Mouse (Mus musculus): Measurements from ENCODE around the gene Usp18.

Usp18 gene

DNA sequence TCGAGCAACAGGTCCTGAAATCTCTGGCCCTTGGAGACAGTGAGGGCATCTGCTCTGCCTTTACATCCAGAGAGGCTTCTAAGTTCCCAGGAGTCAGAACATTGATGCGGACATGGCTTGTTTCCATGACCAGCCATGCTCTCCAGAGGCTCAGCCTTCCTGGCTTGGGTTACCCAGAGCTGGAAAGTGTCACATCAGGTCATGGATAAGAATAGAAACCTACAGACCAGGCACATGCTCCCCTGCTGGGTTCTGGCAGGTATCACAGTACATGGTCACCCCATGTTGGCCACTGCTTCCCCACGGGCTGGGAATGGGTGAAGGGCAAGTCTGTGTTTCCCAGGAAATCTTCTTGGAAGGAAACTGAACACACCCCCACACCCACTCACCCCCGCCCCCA is 26.3 kb upstream of the Usp18 start:
- CTCF ChIA-PET = no interaction called here
- POLR2A ChIA-PET = no interaction called here

DNA sequence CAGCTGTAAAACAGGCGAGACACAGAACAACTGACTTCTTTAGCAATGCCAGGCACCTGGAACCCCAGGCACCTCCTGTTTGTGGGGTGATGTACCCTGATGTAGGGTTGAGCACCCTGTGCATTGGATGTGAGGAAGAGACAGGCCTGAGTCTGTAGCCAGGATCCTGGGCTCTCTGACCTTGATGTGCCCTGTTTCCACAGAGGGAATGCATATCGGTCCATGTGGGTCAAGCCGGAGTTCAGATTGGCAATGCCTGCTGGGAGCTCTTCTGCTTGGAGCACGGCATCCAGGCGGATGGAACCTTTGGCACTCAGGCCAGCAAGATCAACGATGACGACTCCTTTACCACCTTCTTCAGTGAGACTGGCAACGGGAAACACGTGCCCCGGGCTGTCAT is 25.5 kb upstream of the Usp18 start:
- ChIA-PET POLR2A (interaction anchor here in 1 of 4 experiments (1.3 kb wide), 1 partner anchor 26 kb away, joined by 4 read pairs; no protein-coding TSS in a partner anchor), CTCF (no interaction called here)

DNA sequence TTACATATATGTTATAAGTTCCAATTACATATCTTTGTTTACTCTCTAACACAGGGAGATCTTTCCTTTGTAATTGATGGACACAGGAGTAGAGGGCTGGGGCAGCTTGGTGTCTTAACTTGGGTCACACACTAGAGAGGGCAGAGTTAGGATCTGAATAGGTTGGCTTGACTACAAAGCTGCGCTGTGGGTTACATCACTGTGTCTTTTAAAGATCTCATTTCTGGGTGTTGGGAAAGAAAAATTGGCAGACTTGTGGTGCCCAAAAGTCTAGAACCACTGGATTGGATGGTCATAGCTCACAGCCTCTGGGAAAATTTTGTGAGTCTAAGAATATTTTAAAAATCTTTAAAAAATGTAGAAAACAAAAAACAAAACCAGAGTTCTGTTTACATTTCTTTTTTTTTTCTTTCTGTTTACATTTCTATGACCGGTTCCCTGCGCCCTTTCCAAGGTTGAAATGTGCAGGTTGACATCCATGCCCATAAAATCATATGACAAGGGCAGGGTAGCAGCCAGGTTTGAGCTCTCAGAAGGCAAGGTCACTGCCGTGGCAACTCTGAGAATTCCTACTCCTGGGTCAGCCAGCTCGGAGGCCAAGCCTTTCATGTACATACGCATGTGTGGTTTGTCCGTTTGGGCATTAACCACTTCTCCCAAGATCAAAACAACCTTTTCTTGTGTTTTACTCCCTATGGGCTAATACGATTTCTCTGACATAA is 23.7 kb upstream of the Usp18 start:
- CTCF ChIA-PET = interaction anchor here in 1 of 4 experiments (0.6 kb wide), 1 partner anchor 245 kb away, joined by 9 read pairs; no protein-coding TSS in a partner anchor
- POLR2A ChIA-PET = interaction anchor here in 1 of 4 experiments (0.6 to 1.3 kb wide), 2 partner anchors 11 to 58 kb away, joined by 3 to 5 read pairs; no protein-coding TSS in a partner anchor

DNA sequence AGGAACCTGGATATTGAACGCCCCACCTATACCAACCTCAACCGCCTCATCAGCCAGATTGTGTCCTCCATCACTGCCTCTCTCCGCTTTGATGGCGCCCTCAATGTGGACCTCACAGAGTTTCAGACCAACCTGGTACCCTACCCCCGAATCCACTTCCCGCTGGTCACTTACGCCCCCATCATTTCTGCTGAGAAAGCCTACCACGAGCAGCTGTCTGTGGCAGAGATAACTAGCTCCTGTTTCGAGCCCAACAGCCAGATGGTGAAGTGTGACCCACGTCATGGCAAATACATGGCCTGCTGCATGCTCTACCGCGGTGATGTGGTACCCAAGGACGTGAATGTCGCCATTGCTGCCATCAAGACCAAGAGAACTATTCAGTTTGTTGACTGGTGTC is 22.7 kb upstream of the Usp18 start:
- POLR2A ChIA-PET = interaction anchor here in 1 of 4 experiments (1.3 kb wide), 1 partner anchor 12 kb away, joined by 5 read pairs; no protein-coding TSS in a partner anchor
- CTCF ChIA-PET = no interaction called here

DNA sequence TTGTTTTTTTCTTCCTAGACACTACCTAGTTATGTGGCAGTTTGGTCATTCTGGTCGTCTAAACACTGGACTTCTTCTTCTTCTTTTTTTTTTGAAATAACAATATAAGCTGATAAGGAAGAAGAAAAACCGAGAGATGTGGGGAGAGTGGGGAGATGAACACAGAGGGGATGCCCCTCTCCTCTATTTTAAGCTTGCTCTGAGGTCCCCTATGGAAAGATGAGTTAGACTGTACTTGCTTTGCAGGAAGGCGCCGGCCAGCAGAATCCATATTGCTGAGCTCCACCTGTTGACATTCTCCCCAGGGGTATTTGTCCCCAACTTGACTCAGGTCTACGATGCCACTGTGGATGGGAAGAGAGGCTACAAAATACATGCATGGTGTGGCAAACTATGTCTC is 21.6 kb upstream of the Usp18 start:
- POLR2A ChIA-PET = interaction anchor here in 2 of 4 experiments (0.6 to 1.1 kb wide), 2 partner anchors 247 to 332 kb away, joined by 3 to 5 read pairs; no protein-coding TSS in a partner anchor
- CTCF ChIA-PET = no interaction called here

DNA sequence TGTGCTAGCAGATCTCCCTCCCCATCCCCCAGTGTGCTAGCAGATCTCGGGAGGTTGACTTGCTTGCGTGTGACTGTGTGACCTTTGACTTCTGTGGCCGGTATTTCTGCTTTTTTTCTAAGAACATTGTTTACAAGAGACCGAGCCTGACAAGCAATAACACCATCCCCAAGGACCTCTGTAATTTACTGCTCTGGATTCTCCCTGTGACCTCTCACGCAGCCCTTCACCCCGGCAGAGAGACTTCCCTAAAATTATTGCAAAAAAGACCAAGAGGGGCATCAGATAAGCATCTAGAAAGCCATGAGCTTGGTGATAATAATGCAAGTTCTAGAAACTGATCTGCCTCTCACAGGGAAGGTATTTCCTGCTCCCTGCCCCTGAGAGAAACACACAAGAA is 20.7 kb upstream of the Usp18 start:
- POLR2A ChIA-PET = no interaction called here

DNA sequence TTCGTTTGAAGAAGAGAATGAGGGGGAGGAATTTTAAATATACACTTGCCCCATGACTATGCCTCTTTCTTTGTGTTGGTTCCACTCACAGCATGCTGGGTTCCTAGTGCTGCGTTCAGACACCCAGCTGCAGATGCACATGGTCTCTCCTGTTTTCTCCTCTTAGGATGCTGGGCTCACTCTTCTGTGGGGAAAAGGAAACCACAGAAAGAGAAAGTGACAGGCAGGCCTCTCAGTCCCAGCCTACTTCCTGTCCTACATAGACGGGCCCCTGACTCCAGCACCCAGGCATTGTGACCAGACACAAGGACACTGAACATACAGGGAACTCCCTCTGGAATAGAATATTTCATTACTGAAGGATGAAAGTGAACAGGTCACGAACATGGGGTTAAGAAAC is 19.7 kb upstream of the Usp18 start:
- ChIA-PET POLR2A (no interaction called here), CTCF (no interaction called here)

More for the DNA sequence above, 20.7 kb upstream of the Usp18 start:
- CTCF ChIA-PET = no interaction called here

DNA sequence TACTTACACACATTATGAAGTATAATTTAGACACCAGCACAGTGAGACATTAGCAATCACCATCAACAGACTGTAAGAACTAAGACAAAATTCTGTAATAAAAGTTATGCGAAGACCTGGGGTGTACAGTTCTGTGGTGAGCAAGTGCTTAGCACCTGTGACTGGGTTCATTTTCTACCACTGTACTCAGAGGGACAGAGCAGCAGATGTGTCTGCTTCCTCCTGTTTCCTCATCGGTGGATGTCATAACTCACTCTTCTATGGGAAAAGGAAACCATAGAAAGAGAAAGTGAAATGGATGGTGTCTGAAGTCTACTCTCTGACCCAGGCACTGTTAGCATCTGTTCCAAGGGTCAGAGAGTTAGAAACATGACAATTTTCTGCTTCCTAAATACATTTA is 19.0 kb upstream of the Usp18 start:
- CTCF ChIA-PET = no interaction called here
- POLR2A ChIA-PET = no interaction called here

DNA sequence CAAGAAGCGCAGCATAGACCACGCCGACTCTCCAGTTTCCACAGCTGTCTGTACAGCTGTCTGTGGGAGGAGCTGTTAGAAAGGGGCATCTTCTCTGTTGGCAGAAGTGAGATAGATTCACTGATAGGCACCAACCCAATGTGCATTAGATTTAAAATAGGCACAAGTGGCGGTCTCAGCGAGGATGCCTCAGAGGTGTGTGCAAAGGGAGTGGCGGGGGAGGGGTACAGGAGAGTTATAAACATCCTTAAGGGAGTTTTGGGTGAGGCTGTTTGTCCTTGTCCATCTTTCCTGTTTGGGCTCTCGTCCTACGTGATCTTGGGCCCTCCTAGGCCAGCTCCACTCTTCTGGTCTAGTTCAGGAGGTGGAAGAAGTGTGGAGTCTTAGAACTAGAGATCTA is 17.3 kb upstream of the Usp18 start:
- ChIA-PET POLR2A (interaction anchor here in 2 of 4 experiments (0.6 to 2.0 kb wide), 2 partner anchors 12 to 28 kb away, joined by 5 to 8 read pairs; no protein-coding TSS in a partner anchor), CTCF (interaction anchor here in 1 of 4 experiments (1.0 kb wide), 1 partner anchor 115 kb away, joined by 4 read pairs; no protein-coding TSS in a partner anchor)

DNA sequence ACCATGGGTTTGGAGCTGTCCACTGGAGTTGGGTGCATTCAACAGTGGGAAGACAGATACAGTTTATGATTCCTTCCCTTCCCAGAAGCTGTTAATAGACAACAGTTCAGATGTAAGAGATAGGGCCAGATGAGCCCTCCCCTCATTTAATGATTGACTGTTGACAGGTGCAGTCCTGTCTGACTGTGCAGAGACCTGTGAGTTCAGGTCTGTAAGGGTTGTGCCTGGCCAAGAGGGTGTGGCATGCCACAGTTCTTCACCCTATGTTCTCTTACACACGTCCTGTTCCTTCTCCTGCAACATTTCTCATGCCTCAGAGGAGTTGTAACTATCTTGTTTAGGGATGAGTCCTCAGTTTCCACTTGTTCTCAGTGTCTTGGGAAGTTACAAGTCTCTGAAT is 13.1 kb upstream of the Usp18 start:
- ChIA-PET CTCF (no interaction called here), POLR2A (interaction anchor here in 1 of 4 experiments (0.6 kb wide), 1 partner anchor 26 kb away, joined by 3 read pairs; no protein-coding TSS in a partner anchor)

DNA sequence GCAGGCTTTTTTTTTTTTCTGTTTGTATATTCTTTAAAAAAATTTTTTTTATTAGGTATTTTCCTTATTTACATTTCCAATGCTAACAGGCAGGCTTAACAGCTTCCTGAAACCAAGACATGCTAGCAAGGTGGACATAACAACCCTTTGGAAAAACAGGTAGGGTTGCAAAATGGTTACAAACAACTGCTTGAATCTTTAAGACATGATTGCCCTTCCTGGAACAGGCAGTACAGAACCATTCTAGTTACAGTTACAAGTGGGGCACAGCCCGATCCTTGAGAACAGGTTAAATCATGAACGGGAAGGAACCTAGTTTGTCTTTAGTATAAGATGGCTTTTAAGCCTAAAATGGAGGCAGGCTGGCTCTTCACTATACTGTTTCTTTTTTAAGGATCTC is 9.3 kb upstream of the Usp18 start:
- CTCF ChIA-PET = no interaction called here
- POLR2A ChIA-PET = no interaction called here

DNA sequence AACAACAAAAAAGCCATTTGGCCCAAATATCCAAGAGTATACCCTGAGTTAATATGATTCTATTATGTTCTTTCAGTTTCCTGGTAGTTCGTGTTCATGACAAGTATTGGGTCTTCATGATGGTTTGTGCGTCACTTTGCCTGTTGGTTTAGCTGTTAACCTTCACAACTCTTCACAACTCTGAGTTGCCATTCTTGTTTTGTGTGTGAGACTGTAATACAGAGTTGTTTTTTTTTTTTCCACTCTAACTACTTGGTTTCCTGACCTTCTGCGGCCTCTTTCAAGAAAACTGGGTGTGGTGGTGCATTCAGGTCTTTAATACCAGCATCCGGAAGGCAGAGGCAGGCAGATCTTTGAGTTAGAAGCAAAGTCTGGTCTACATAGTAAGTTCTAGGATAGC is 7.5 kb upstream of the Usp18 start:
- CTCF ChIA-PET = interaction anchor here in 1 of 4 experiments (0.7 kb wide), 1 partner anchor 319 kb away, joined by 4 read pairs; no protein-coding TSS in a partner anchor

DNA sequence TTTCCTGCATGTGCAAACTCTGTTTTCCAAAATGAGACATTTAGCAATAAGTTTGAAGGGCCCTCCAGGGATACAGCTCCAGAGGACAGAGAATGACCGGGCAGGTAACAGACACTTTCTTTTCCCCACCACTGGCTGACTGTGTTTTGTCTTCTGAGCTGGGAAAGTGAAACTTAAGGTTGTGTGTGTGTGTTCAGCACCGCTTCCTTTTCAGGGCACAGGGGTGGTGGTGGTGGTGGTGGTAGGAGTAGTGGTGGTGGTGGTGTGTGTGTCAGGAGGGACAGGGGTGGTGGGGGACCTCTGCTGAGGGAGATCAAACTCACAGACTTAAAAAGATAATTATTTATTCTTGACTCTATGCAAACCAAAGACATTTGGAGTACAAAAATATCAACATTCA is 3.9 kb upstream of the Usp18 start:
- ChIA-PET CTCF (no interaction called here), POLR2A (no interaction called here)

More for the DNA sequence above, 7.5 kb upstream of the Usp18 start:
- POLR2A ChIA-PET = no interaction called here

DNA sequence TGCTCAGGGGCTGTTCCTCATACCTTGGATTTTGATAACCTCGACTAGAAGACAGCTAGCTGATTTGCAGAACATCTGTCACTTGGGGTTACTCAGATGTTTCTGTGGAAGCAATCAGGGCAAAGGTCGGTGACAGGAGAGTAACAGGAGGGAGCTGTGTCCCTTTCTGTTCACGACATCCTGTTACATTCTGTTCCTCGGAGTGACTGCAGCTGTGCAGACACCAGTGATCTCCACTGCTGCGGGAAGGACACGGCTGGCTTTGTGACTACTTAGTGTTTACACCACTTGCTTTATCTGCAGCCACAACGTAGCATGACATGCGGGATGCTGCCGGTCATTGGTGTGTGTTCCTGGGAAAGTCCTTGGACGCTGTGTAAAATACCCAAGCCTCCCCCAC is 2.5 kb upstream of the Usp18 start:
- ChIA-PET CTCF (interaction anchor here in 1 of 4 experiments (0.6 kb wide), 1 partner anchor 8 kb away, joined by 10 read pairs; no protein-coding TSS in a partner anchor), POLR2A (interaction anchor here in 1 of 4 experiments (1.2 kb wide), 1 partner anchor 12 kb away, joined by 3 read pairs; no protein-coding TSS in a partner anchor)

DNA sequence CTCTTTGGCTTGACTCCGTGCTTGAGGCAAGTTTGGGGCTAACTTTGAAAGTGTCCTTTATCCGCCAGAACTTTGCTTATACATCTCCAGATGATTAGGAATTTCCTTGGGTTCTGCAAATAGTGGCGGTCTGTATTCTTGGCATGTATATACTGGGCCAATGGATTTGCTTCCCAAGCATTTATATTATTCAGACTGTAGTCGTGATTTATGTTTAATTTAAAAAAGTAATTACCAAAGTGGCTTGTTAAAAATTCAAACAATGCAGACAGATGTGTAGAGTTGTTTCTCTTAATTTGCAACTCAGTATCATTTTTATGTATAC is 293 bp downstream of the Usp18 start:
- POLR2A ChIA-PET = interaction anchor here in 2 of 4 experiments (0.6 to 1.1 kb wide), 3 partner anchors 53 to 423 kb away, joined by 3 read pairs; partner anchors contain the start of gene Atp6v1e1 (in 1 of the 2)
- CTCF ChIA-PET = interaction anchor here in 1 of 4 experiments (0.8 kb wide), 1 partner anchor 11 kb away, joined by 4 read pairs; no protein-coding TSS in a partner anchor

DNA sequence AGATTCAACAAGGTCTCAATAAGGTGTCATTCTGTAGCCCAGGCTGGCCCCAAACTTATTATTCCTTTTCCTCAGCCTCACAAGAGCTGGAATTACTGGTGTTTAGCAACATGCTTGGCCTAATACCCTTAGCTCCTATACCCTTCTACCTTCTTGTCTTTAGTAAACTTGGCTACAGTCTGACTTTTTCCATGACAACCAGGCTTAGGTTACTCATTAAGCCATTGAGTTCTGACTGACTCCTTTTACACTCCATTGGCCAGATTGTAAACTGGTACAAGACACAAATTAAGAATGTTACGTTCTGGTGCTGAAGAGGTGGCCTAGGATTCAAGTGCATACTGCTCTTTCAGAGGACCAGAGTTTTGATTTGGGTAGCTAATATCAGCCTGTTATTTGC is 4.7 kb downstream of the Usp18 start:
- CTCF ChIA-PET = interaction anchor here in 1 of 4 experiments (0.6 kb wide), 1 partner anchor 57 kb away, joined by 5 read pairs; no protein-coding TSS in a partner anchor
- POLR2A ChIA-PET = interaction anchor here in 1 of 4 experiments (0.6 to 2.0 kb wide), 2 partner anchors 57 to 1143 kb away, joined by 3 to 5 read pairs; no protein-coding TSS in a partner anchor

DNA sequence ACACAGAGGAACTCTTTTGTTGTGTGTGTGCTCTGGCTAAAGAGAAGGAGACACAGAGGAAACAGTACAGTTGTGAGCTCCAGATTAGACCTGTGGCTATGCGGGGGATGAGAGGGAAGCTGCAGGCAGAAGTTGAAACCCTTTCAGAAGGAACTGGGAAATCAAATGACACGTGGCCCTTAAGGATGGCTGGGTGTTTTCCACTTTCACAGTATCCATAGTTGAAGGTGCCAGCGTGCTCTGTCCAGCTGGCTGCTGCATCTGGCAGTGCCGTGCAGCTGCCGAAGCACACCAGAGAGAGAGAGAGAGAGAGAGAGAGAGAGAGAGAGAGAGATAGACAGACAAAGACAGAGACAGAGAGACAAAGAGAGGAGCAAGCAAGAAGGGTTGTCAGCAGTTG is 5.5 kb downstream of the Usp18 start:
- POLR2A ChIA-PET = interaction anchor here in 1 of 4 experiments (0.6 to 2.0 kb wide), 4 partner anchors 11 to 287 kb away, joined by 3 to 5 read pairs (median 4); no protein-coding TSS in a partner anchor
- CTCF ChIA-PET = interaction anchor here in 2 of 4 experiments (0.6 to 0.7 kb wide), 2 partner anchors 56 to 204 kb away, joined by 3 to 5 read pairs; no protein-coding TSS in a partner anchor

DNA sequence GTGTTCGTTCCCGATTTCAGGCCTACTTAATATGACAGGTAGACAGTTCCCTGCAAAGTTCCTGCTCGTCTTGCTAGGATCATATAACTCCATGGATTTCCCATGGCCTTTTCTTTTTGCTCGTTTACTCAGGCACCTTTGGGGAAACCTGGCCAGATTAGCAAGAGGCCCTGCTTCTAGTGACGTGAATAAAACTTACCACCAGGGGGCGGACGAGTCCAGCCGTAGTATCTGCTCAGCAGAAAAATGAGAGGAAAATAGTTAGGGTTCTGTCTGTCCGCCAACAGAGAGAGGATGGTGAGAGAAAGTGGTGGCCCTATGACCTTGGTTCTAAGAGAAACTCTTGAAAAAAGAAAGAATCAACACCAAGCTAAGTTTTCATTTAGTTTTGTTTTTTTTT is 14.8 kb downstream of the Usp18 start:
- ChIA-PET POLR2A (interaction anchor here in 1 of 4 experiments (0.6 kb wide), 1 partner anchor 13 kb away, joined by 3 read pairs; no protein-coding TSS in a partner anchor), CTCF (interaction anchor here in 2 of 4 experiments (0.7 to 1.1 kb wide), 2 partner anchors 77 to 127 kb away, joined by 3 to 5 read pairs; partner anchors contain the start of gene Pex26 (in 1 of the 2))

DNA sequence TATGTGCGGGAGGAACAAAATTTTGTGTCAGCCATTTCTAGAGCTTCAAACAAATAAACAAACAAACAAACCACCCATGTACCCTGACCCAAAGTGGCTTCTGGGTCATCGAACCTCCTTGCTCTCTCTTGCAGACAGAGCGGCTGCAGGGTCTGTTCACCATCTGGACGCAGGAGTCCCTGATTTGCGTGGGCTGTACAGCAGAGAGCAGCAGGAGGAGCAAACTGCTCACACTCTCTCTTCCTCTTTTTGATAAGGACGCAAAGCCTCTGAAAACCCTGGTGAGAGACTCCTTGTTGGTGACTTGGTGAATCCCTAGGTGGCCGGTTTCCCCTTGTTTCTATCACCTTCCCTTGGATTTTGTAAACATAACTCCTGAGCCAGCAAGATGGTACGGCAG is 15.5 kb downstream of the Usp18 start:
- POLR2A ChIA-PET = no interaction called here
- CTCF ChIA-PET = interaction anchor here in 2 of 4 experiments (0.7 to 1.1 kb wide), 2 partner anchors 77 to 126 kb away, joined by 3 to 5 read pairs; partner anchors contain the start of gene Pex26 (in 1 of the 2)

DNA sequence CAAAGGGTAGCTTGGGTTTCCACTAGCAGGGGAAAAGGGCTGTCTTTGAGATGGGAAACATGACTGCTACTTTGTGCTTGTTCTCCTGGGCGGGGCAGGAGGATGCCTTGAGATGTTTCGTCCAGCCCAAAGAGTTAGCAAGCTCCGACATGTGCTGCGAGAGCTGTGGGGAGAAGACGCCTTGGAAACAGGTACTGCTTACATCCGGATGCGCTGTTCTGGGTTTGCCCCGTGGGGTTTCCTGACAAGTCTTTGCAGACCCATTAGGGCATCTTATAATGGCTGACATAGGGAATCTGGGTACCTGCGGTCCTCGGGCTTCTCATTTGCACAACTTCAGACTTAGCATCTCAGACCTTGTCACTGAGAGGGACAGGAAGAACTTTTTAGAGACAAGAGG is 16.3 kb downstream of the Usp18 start:
- ChIA-PET CTCF (interaction anchor here in 1 of 4 experiments (0.5 kb wide), 1 partner anchor 639 kb away, joined by 3 read pairs; no protein-coding TSS in a partner anchor), POLR2A (no interaction called here)

All from embryonic stem cell, embryonic (primary cell).